Comparison of ENCODE assay signal across 28 mouse cellular contexts in the genomic region with DNA sequence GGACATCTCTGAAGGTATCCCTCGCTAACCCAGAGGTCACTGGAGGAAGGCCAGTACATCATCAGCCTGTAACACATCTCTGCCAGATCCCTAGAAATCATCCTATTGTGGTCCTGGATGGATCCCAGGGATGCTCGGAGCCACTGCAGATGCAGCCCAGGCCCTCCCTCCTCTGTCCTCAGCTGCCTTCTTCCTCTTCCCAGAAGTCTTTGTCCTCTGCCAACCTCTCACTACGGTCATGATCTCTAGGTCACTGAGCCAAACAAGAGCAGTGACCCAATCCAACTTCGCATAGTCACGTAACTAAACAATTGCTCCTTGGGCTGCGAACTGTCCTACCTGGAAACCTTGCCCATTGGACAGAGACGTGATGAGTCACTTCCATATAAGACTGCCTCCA.
A peak's percentile ranks its signal among the peaks of the same experiment; 100 is the strongest.
DNase-seq lines count a peak whose midpoint lies in the region; TF ChIP-seq lines count a peak whose summit lies in the region.
"Had no signal": no experiment of that assay in that cellular context is flagged by ENCODE, and none has a peak within 500 bp of the region (broad histone marks: within the 10 kb centered on the region; RNA-seq: fewer than 3 reads in every experiment).

No protein-coding gene starts in this region.

- no peaks in the 10 kb centered on the region for H3K4me1 ChIP-seq in kidney, adult 2 months (ENCODE audit: control insufficient read depth, insufficient read depth, low read length)
- H3K4me1 ChIP-seq: hindbrain, embryonic 12.5 days; midbrain, embryonic 10.5 days; midbrain, embryonic 15.5 days had no signal

- 76% methylated on average over 7 of the region's 7 CpGs for WGBS in kidney, adult 2 months

- TF ChIP-seq CTCF in kidney, adult 2 months (conservative IDR thresholded peaks at IDR 0.05; ENCODE audit: insufficient read depth, insufficient read length, low read depth, low read length), result no peak

- no peak for TF ChIP-seq POLR2A in kidney, adult 2 months (IDR thresholded peaks at IDR 0.05; ENCODE audit: low read depth, low read length)

- peak; percentile 4 for DNase-seq in kidney, adult 2 months
- DNase-seq in kidney, adult 8-10 months, result no peak
- DNase-seq in gastrocnemius, postnatal 14 days, result peak; percentile 45
- DNase-seq in heart, adult 9 months (ENCODE audit: low spot score in 2 of 2), result peak; percentile 47 to 65
- DNase-seq in heart, postnatal 25 days (ENCODE audit: low spot score), result peak; percentile 8
- DNase-seq in left cerebral cortex, adult 9 months (ENCODE audit: low spot score in 2 of 2), result no peak
- DNase-seq in retina, postnatal 1 day, result no peak
- no peak for DNase-seq in right cerebral cortex, postnatal 25 days
- DNase-seq: adrenal gland, postnatal 36 days; B cell, adult 2 months; cerebellum, adult 18-20 months; cerebellum, postnatal 10 days; kidney, postnatal 14 days; left cerebral cortex, postnatal 4 days; liver, embryonic 13.5 days; lung, adult 2 months; lung, postnatal 10 days; right cerebral cortex, adult 18-20 months; right cerebral cortex, postnatal 4 days; thymus, postnatal 14 days had no signal

- H3K4me3 ChIP-seq in kidney, adult 2 months (ENCODE audit: insufficient read depth, low read depth, low read length), result no peak overlapping the region
- H3K4me3 ChIP-seq: embryonic facial prominence, embryonic 13.5 days; forebrain, embryonic 10.5 days; forebrain, embryonic 15.5 days; hindbrain, embryonic 12.5 days; layer of hippocampus, adult 2 months; left cerebral cortex, adult 2 months; liver, embryonic 13.5 days; midbrain, embryonic 10.5 days; midbrain, embryonic 15.5 days had no signal

- no peak overlapping the region for H3K27ac ChIP-seq in kidney, adult 2 months (ENCODE audit: insufficient read depth, low read depth, low read length)
- H3K27ac ChIP-seq: embryonic facial prominence, embryonic 13.5 days; forebrain, embryonic 10.5 days; forebrain, embryonic 15.5 days; hindbrain, embryonic 12.5 days; layer of hippocampus, adult 2 months; left cerebral cortex, adult 2 months; liver, embryonic 13.5 days; midbrain, embryonic 10.5 days; midbrain, embryonic 15.5 days had no signal

- no peaks in the 10 kb centered on the region for H3K36me3 ChIP-seq in kidney, adult 2 months (ENCODE audit: control insufficient read depth, insufficient read depth, low read length)
- H3K36me3 ChIP-seq: embryonic facial prominence, embryonic 13.5 days; forebrain, embryonic 10.5 days; forebrain, embryonic 15.5 days; hindbrain, embryonic 12.5 days; liver, embryonic 13.5 days; midbrain, embryonic 10.5 days; midbrain, embryonic 15.5 days had no signal

- H3K27me3 ChIP-seq in kidney, adult 2 months (replicated peaks; ENCODE audit: control insufficient read depth, insufficient read depth, low read length), result no peaks in the 10 kb centered on the region
- H3K27me3 ChIP-seq: embryonic facial prominence, embryonic 13.5 days; forebrain, embryonic 15.5 days; hindbrain, embryonic 12.5 days; liver, embryonic 13.5 days; midbrain, embryonic 15.5 days had no signal

- intact Hi-C loops in gastrocnemius, postnatal 14 days (cut with DNase I; ENCODE audit: low total_unique reads), result no loop called here
- intact Hi-C loops in heart, postnatal 25 days (cut with DNase I), result no loop called here

Comparison
In these comparisons a context has a peak if more than half of its experiments do, and no peak if none do; other contexts are left out.
1. DNase-seq: peak in kidney, adult 2 months (single experiment), gastrocnemius, postnatal 14 days (single experiment), heart, adult 9 months (2 of 2) and heart, postnatal 25 days (single experiment); none in kidney, adult 8-10 months (0 of 2), left cerebral cortex, adult 9 months (0 of 2), retina, postnatal 1 day (single experiment) and right cerebral cortex, postnatal 25 days (single experiment).